Mouse (Mus musculus) kidney, postnatal 4 days (tissue): ENCODE measurements around the gene Pgap3.
A peak's percentile ranks its signal among the peaks of the same experiment; 100 is the strongest.

Experiments
- DNase-seq, 2 experiments: peaks; one replicate each; pipeline ENCODE4 v3.0.0; 2021; ENCODE audit warnings: mixed read lengths in 2 of 2

Pgap3 gene

GRCm38 (mm10) chr11:98381651-98382050, 18.6 kb downstream of the Pgap3 start:
- no peak for DNase-seq

GRCm38 (mm10) chr11:98380106-98380505, 20.2 kb downstream of the Pgap3 start:
- DNase-seq = no peak

GRCm38 (mm10) chr11:98379379-98379778, 20.9 kb downstream of the Pgap3 start:
- no peak for DNase-seq

DNA sequence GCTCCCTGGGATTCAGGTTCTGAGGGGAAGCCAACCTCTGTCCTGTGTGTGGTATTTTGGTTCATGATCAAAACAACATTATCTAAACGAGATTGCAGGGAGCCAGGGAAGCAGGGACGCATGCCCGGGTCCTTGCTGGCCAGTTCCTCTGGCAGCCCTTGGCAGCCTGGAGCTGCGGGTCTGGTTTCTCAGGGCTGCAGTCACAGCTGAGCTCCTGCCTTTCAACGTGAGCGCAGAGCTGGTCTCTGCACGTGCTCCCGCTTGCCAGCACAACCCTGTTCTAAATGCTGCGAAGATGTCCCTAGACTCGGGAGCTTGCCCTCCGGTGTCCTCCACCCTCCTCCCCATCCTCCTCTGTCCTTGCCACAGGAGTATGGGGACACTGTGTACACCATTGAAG, 22.5 kb downstream of the Pgap3 start:
- no peak for DNase-seq

DNA sequence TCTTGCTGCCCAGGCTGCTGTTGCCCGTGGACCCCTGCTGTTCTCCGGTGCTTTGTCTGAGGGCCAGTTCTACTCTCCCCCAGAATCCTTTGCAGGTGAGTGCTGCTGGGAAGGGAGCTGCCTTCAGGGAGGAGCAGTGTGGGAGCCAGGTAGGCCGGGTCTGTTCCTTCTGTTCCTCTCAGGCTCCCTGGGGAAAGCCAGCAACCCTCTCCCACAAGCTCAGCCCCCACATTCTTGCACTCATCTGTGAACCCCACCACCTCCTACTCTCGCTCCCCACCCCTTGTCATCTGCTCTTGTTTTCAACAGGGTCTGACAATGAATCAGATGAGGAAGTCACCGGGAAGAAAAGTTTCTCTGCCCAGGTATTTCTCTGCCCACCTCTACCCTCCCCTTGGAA, 23.5 kb downstream of the Pgap3 start:
- no peak for DNase-seq

DNA sequence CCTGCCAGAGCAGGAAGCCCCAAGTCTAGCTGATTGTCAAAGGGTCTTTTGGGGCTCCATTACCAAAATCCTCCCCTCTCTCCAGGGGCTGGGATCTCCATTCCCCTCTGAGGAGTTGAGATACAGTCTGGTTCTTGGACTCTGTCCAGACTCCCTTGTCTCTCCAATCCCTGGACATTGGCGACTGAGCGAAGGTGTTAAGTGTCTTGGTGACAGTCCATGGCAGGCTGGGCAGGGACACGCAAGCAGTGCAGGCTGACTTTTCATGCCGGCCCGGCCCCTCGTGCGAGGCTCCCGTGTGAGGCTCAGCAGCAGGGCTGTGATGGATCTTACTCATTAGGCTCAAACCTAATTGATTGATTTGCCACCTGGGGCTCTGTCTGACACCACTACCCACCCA, 26.0 kb downstream of the Pgap3 start:
- no peak for DNase-seq

DNA sequence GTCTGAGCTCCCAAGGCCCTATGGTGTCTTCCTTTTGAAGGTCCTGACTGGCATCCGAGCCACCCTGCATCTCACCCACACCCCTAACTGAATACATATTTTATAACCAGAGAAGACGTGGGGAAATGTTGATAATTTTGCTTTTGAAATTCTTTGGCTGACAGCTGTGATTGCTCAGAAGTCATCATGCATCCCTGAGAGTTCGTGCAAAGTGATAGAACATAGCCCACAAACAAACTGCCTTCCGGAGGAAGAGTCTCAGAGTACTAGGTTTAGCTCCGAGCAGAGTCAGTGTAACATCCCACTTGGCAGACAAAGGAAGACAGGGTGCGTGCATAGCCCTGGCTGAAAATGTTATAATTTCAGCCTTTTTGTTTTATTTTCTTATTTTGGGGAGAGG, 27.0 kb downstream of the Pgap3 start:
- no peak for DNase-seq

DNA sequence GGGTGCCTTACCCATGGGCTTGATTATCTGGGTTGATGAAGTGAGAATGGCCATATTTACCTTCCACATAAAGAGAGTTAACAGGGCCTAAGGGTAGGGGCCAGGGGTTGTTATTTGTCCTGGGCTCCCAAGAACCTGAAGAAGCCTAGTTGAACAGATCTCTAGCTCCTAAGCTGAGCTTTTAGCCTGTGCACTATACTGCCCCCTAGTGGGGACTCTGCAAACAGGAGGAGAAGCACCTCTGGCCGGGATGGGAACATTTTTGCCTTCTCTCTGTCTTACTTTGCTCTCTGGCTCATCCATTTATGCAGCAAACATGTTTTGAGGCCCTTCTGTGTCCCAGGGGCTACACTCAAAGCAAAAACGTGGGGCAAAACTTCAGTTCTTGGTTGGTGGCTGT, 27.9 kb downstream of the Pgap3 start:
- DNase-seq = peak; percentile 71 to 80

GRCm38 (mm10) chr11:98371556-98372240, 28.6 kb downstream of the Pgap3 start:
- no peak for DNase-seq

DNA sequence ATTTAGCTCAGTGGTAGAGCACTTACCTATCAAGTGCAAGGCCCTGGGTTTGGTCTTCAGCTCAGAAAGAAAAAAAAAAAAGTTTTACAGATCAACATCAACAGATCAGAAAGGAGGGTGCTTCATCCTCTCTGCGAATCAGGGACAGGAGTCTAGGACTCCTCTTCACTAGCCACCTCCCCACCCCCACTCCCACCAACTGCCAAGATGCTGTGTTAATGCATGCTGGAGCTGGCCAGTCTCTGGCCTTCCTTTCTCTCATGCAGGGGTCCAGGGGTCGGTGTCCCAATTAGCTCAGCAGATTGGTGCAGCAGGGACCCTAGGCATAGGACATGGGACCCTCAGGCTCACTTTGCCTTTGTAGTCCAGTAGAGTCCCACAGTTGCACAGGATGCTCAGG, 29.7 kb downstream of the Pgap3 start:
- DNase-seq = no peak

GRCm38 (mm10) chr11:98369337-98369736, 31.0 kb downstream of the Pgap3 start:
- no peak for DNase-seq

DNA sequence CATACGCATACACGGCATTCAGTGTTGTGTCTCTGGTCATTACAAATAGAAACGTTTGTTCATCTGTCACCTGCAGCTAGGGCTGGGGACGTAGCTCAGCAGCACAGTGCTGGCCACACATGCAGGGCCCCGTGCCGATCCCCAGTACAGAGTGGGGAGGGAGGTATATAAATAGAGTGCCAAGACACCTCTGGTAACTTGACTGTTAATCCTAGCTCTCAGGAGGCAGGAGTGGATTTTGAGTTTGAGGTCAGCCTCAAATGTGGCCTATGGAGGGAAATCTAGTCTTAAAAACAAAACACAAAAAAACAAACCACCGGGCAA, 32.5 kb downstream of the Pgap3 start:
- DNase-seq = no peak

- no peak for DNase-seq
These were observed 33.0 kb downstream of the Pgap3 start for GRCm38 (mm10) chr11:98367171-98367862.

DNA sequence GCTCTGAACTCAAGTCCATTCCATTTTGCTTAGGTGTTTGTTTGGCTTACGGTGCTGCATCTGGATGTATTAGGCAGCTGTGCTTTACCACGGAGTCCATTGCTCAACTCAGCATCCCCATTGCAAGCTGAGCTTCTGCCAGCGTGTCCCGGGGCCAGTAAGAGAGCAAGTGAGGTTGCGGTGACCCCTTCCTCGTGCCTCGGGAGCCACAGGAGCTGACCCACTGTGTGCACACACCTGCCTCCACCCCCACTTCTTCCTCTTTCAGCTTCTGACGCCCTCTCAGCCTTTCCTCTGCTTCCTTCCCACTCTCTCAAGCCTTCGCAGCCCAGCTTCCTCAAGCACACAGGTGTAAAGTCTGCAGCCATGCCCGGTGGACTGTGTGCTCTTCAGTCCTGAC, 34.0 kb downstream of the Pgap3 start:
- no peak for DNase-seq

DNA sequence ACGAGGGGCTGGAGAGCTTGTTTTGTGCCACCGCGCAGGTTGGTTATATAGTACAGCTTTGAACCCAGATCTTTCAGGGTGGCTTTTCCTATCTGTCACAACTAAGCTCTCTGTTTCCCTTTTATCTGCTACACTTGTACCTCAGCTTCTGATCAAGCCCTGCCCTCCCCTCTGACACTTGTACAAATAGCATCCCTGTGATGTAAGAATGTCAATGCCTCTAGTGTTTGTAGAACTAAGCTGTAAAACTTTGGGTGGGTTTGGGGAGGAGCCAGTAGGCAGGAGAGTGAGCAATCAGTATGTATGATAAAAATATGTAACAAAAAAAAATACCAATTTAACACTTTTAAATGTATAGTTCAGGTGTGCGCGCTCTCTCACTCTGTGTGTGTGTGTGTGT, 35.9 kb downstream of the Pgap3 start:
- no peak for DNase-seq

DNA sequence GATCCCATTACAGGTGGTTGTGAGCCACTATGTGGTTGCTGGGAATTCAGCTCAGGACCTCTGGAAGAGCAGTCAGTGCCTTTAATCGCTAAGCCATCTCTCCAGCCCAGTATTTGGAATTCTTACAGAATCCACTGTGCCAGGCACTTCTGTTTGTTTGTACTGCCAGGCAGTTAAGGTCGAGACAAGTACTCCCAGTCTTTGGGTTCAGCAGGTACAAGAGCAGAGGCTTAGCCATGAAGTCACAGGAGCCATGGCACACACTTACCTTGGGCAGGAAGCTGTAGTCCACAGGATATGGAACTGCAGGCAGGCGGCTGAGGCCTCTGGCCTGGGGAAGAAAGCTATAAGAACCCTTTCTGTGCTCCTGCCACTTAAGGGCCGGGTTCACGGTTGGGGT, 36.5 kb downstream of the Pgap3 start:
- no peak for DNase-seq

- DNase-seq = no peak
These were observed 39.3 kb downstream of the Pgap3 start for GRCm38 (mm10) chr11:98360866-98361521.

GRCm38 (mm10) chr11:98358161-98359083, 41.9 kb downstream of the Pgap3 start, which contains the start of gene Stard3:
Gene Stard3, plus strand, starts transcription at chr11:98358368.
- peak; percentile 95 to 97 for DNase-seq

- peak in 1 of 2 experiments; percentile 50 for DNase-seq
These were observed 42.7 kb downstream of the Pgap3 start for GRCm38 (mm10) chr11:98357396-98358160.

DNA sequence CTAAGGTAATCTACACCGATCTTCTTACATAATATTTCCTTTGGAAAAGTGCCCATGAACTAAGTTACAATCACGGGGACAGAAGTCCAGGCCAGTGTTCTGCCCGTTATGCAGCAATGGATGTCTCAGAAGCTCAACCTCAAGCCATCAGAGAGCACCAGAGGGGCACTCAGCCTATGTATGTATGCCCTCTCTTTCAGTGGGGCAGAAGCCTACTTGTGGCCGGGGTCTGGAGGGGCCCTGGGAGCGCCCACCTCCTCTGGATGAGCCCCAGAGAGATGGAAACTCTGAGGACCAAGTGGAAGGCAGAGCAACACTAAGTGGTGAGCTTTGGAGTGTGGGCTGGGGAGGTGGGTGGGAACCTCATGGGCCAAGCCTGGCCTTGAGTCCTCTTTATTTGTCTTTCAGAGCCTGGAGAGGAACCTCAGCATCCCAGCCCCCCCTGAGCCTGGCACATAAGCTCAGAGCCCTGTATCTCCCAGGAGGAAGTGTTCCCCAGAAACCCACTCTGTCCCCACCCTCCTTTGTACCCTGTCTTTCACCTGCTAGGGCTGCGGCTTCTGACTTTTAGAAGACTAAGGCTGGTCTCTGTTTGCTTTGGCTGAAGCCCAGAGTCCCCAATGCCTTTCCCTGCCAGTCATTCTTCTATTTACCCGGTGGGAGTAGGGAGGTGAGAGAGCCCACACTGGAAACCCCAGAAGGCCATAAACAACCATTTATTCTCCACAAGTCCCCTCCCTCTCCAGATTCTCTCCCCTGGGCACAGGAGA, 43.5 kb downstream of the Pgap3 start:
- DNase-seq = no peak

- DNase-seq = peak; percentile 56 to 70
These were observed 44.5 kb downstream of the Pgap3 start for GRCm38 (mm10) chr11:98355732-98356299.
